Mouse (Mus musculus): ENCODE results near the gene Inpp5k.
"Not testable (repeated sequence)": the region's sequence is repeated elsewhere in the genome, so short reads cannot be mapped to it uniquely, and the experiment has no call there.

The Inpp5k gene

DNA sequence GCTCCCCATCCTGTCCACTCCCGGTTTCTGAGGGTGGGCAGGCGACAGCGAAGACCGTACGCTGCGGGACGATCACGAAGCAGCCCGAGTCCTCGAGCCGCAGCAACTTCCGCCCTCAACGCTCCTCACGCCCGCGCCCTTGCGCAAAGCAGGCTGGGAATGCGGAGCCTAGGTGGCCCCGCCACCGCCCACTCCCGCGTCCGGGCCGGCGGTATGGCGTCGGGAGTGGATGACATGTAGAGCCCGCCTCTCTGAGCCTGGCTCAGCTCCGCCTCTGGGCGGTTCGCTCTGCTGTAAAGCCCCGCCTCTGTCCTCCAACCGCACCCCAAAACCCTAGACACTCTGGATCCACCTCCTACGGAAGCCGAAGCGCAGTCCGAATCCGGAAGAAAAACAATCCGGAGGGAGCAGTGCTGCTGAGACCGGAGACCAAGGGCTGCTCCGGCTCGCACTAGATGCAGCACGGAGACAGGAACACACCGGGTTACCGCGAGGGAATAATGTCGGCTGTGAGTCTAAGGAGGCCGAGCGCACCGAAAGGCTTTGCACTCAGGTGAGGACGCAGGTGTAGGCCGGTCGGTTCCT lies at the start of gene Inpp5k:
Gene Inpp5k, plus strand, starts transcription at position 344 of the 585 bp plus-strand sequence.
- DNase-seq, result peak; percentile 98

GRCm38 (mm10) chr11:75581495-75582149 lies 49.2 kb upstream of the Inpp5k start:
- no peak for DNase-seq

GRCm38 (mm10) chr11:75583521-75583920 lies 47.3 kb upstream of the Inpp5k start:
- no peak for DNase-seq

GRCm38 (mm10) chr11:75585061-75585460 lies 45.7 kb upstream of the Inpp5k start:
- no peak for DNase-seq

DNA sequence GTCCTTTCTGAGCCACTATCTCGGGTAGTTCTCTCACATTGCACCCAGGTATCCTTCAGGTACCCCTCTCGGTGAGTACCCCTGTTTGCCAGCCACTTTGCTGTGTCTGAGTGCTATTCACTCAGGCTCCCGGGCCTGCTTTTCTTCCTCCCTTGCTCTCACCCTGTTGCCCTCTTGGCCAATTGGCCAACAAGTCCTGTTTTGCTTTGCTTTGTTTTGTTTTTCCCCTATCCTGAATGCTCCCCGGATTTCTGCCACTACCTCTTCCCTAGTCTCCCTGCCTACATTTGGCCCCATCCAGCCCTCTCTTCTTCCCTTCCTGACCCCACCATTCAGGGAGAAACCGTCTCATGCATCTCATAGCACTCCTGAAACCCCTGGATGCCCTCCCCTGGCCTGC lies 44.8 kb upstream of the Inpp5k start:
- DNase-seq, result no peak

- DNase-seq, result no peak
Observed at GRCm38 (mm10) chr11:75586963-75587362, 43.8 kb upstream of the Inpp5k start.

GRCm38 (mm10) chr11:75587493-75588284 lies 43.1 kb upstream of the Inpp5k start, which contains the start of gene Pitpna:
TSS of gene Pitpna (plus strand) at chr11:75588097.
- peak; percentile 96 for DNase-seq

DNA sequence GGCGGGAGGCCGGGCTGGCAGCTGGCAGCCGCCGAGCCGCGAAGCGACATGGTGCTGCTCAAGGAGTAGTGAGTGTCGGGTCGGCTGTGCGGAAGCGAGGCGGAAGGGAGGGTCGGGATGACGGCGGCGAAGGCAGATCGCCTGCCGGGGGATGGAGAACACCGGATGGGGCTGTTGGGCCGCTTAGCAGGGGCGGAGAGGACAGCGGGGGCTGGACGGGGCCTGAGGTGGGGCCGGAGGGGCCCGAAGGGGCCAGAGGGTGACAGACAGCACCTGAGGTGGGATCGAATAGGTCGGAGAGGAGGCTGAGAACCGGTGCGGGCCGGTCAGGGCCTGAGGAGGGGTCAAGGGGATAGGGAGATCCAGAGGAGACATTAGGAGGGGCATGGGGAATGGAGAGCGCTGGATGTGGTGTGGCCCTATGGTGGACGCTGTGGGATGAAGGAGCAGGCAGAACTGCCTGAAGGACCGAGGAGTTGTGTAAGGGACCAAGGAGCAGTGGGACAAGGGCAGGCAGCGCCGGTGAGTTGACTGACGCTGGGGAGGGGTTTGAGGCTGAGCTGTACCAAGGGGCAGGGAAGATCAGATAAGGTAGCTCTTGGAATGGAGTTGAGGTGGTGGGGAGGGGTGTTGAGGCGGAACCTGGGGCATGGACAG lies 42.4 kb upstream of the Inpp5k start:
- DNase-seq, result no peak

DNA sequence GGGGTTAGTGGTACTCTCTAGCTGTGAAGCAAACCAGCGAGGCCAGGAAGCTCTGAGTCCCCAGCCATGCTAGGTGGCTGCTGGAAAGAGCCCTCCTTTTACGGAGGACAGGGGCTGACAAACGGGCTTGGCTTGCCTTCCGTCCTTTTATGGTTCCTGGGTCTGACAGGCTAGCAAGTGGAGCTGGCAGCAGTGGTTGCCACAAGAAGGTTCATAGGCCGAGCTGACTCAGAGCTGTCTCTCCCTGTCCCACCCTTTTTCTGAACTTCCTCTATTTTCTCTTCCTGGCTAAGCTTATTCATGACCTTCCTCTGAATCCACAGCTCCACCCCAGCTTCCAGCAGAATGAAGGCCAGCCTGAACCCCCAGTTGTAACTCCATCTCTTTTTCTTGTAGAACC lies 38.2 kb upstream of the Inpp5k start:
- no peak for DNase-seq

DNA sequence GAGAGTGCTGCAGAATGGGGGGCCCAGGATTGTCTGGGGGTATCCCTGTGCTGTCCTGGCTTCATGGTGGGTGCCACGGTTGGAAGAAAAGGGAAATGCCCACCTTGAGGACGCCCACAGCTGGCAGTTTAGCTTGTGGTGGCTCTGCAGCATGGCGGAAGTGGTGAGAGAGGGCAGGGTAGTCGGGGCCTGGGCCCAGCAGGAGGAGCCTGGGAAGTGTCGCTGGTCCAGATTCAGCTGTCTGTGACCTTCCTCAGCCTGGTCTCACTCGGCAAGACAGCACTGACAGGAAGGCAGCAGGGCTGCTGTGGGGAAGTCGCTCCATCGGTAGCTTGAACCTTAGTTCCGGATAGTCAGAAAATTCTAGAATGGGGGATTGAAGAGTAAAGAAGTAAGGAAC lies 36.4 kb upstream of the Inpp5k start:
- DNase-seq, result no peak

DNA sequence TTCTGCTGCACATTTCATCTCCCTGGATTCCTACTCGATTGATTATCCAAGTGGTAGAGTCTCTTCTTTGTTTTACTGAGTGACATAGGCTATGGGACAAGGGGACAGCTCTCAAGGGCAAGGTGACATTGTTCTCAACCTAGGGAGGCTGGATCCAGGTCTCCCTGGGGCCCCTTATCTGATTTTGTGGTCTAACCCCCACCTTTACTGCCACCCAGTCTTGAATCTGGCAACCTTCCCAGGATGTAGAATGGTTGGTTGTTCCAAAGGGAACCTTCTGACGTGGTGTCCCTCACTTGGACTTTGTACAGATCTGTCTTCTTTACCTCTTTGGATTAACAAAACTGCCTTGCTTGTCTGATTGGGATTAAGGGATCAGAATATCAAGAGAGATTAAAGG lies 35.4 kb upstream of the Inpp5k start:
- DNase-seq, result peak; percentile 20

DNA sequence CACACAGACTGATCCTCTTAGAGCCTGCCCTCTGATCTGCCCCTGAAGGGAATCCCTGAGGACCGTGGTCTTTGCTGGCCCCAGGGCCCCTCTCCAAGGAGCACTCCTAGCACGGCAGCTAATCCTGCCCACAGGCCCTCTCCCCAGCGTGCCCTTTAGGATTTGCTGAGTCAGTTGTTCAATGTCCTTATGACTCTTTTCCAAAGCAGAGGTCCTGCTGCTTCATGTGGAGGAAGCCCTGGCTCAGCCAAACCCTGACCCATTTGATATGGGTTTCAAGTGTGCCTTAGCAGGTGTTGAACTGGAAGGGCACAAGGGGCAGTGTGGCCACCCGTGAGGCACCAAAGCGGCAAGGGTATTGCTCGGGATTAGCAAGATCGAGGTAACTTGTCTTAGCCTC lies 35.0 kb upstream of the Inpp5k start:
- DNase-seq, result no peak

GRCm38 (mm10) chr11:75596726-75597255 lies 34.0 kb upstream of the Inpp5k start:
- no peak for DNase-seq

DNA sequence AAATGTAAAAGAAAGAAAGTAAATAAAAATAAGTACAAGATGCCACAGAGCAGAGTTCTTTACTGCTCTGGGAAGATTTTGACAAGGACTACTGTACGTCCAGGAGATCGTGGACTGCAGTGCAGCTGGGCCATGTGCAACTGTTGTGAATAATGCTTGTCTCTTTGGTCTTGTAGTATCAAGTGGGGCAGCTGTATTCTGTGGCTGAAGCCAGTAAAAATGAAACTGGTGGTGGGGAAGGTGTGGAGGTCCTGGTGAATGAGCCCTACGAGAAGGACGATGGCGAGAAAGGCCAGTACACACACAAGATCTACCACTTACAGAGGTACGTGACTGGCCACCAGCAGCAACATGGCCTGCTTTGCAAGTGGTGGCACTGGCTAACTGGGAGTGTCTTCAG lies 32.8 kb upstream of the Inpp5k start:
- DNase-seq, result no peak

DNA sequence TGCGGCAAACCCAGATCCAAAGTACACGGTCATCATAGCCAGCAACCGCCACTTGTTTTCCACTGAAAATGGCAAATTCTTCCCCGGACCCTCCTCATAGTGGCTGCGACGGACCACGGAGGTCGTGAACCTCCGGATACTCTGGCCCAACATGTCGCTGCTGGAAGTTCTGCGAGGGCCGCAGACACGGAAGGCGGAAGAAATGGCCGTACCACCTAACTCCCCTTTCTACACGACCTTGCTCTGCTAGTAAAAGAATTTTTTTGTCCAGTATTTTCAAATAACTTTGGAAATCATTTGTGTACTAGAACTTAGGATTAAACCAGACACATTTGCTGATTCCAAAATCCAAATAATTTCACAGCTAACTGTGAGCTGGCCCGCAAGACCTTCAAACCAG lies 31.0 kb upstream of the Inpp5k start:
- not testable (repeated sequence) for DNase-seq

- DNase-seq, result no peak
Observed at GRCm38 (mm10) chr11:75604826-75605225, 26.0 kb upstream of the Inpp5k start.

DNA sequence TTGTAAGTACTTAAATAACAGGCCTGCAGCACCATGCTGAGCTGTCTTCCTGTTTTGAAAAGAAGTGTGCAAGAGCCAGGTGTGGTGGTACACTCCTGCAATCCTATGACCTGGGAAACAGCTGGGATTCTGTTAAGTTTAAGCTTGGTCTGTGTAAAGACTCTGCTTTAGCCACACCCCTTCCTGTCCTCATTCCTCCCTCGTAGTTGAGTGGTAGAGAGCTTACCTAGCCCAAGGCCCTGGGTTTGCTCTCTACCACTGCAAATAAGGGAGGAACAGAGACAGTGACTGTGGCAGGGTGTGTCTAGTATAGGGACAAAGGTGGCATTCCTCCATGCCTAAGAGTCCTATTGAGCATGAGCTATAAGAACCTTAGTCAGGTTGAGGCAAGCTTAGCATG lies 25.5 kb upstream of the Inpp5k start:
- no peak for DNase-seq

- peak; percentile 38 for DNase-seq
Observed at GRCm38 (mm10) chr11:75608776-75609175, 22.0 kb upstream of the Inpp5k start.

- DNase-seq, result no peak
Observed at GRCm38 (mm10) chr11:75610021-75610420, 20.8 kb upstream of the Inpp5k start.

- DNase-seq, result no peak
Observed at GRCm38 (mm10) chr11:75614769-75615168, 16.0 kb upstream of the Inpp5k start.

GRCm38 (mm10) chr11:75615556-75615955 lies 15.2 kb upstream of the Inpp5k start:
- no peak for DNase-seq

- DNase-seq, result no peak
Observed at GRCm38 (mm10) chr11:75619133-75619532, 11.7 kb upstream of the Inpp5k start.

DNA sequence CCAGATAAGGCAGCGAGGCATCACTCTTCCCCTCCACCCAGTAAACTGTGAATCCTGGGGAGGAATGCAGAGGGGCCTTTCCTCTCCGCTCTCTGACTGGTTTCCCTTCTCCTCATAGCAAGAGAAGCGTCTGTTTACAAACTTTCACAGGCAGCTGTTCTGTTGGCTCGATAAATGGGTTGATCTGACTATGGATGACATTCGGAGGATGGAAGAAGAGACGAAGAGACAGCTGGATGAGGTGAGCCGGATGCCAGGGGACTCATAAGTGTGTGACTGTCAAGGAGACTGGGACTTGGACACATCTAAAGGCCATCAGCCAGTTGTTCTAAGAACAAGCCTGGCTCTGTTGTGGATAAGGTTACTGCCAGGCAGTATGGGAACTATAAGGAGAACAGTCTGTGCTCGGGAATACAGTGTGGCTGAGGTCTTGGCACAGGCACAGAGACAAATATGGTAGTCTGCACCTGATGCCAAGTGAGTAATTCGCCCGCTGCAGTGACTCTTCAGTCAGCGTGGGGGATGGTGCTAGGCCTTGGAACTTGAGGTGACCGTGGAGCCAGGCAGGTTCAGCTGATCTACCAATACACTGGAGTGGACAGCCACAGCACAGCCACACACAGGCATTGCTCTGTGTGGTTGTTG lies 10.5 kb upstream of the Inpp5k start:
- no peak for DNase-seq
